Mouse (Mus musculus) heart, adult 2 months (tissue): Measurements from ENCODE around the gene Map3k4.

Source experiments
- CTCF ChIP-seq: fragments of 200-600 bp; IDR thresholded peaks from 2 replicates; pipeline ENCODE4 v1.8.1; 2022; ENCODE audit warnings: antibody characterized with exemption, mild to moderate bottlenecking, moderate library complexity
- EP300 ChIP-seq: fragments of 200-500 bp; IDR thresholded peaks from 2 replicates; pipeline ENCODE4 v1.6.1; 2011; ENCODE audit warnings: low read depth, low read length, control low read depth; ENCODE audit not compliant: insufficient read depth
- POLR2A ChIP-seq: fragments of 200-500 bp; IDR thresholded peaks from 2 replicates; pipeline ENCODE4 v1.6.1; 2011; ENCODE audit warnings: mild to moderate bottlenecking, low read depth, low read length, control low read depth; ENCODE audit not compliant: insufficient read depth

DNA sequence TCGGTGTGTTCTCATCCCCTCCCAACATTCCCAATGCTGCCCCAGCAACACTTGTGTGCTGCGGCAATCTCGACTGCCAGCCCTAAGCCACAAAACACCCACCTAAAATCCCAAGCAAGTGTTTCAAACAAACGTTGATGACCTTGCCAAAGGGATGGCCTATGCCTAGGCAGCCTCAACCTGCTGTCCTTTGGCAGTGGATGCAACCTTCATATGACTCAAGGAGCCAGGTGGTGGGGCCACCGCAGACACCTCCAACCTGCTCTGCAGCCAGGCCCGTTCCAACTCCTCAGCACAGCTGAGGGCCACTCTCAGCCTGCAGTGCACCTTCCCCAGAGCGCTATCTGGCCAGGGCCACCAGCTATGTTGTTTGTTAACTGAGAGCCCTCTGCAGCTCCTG, 90.1 kb downstream of the Map3k4 start:
- TF ChIP-seq CTCF, result no peak
- TF ChIP-seq POLR2A, result no peak
- no peak for TF ChIP-seq EP300
